Mouse (Mus musculus) liver, embryonic 14.5 days (tissue): ENCODE measurements around the gene Olfr31. TPM values are rescaled to one million over a fixed set of nuclear protein-coding genes. Genes with fewer than 3 reads are reported as not detected.

Experiments
- ATAC-seq: fragments of 200-750 bp; cut with Nextera tagmentation; 2 replicates; pipeline ENCODE4 v1.8.0; 2017; ENCODE audit warnings: moderate number of reproducible peaks, mild to moderate bottlenecking, moderate library complexity; ENCODE audit not compliant: insufficient read depth
- DNase-seq, 3 experiments: peaks; one replicate each; pipeline ENCODE4 v3.0.0-alpha.2; 2012 to 2013; ENCODE audit warnings: low read depth in 3 of 3, low spot score in 3 of 3
- H3K27ac ChIP-seq: fragments of 300-500 bp; sonication (generic); 2 replicates; pipeline ENCODE4 v1.5.1; 2014; ENCODE audit warnings: moderate library complexity, mild to moderate bottlenecking, control low read depth, inconsistent platforms
- H3K27me3 ChIP-seq: fragments of 300-500 bp; sonication (generic); 2 replicates; pipeline ENCODE4 v1.6.1; 2014; ENCODE audit warnings: mild to moderate bottlenecking, low read length, moderate library complexity; ENCODE audit not compliant: control insufficient read depth, insufficient read depth
- H3K36me3 ChIP-seq: fragments of 300-500 bp; sonication (generic); replicated peaks from 2 replicates; pipeline ENCODE4 v1.6.1; 2014; ENCODE audit warnings: low read depth; ENCODE audit not compliant: control insufficient read depth, insufficient read depth
- H3K4me1 ChIP-seq, 2 experiments: fragments of 200-500 bp in 1 of 2; fragments of 300-500 bp in 1 of 2; sonication (generic) in 1 of 2; replicated peaks; 2 replicates each; pipeline ENCODE4 v1.6.1; 2012 to 2014; ENCODE audit warnings: antibody characterized with exemption in 1 of 2, inconsistent platforms in 1 of 2, low read length in 1 of 2; ENCODE audit not compliant: control insufficient read depth in 2 of 2, insufficient read depth in 2 of 2
- H3K4me2 ChIP-seq: fragments of 300-500 bp; sonication (generic); 2 replicates; pipeline ENCODE4 v1.6.1; 2014; ENCODE audit warnings: low read depth, mild to moderate bottlenecking, control low read depth, moderate library complexity
- H3K4me3 ChIP-seq, 2 experiments: fragments of 200-500 bp in 1 of 2; fragments of 300-500 bp in 1 of 2; sonication (generic) in 1 of 2; 2 replicates each; pipeline ENCODE4 v1.5.1; 2012 to 2014; ENCODE audit warnings: low read depth in 2 of 2, low read length in 2 of 2, mild to moderate bottlenecking in 2 of 2, control low read depth in 1 of 2, inconsistent platforms in 1 of 2, moderate library complexity in 1 of 2; ENCODE audit not compliant: insufficient read depth in 1 of 2
- H3K9ac ChIP-seq: fragments of 300-500 bp; sonication (generic); replicated peaks from 2 replicates; pipeline ENCODE4 v1.6.1; 2014; ENCODE audit warnings: mild to moderate bottlenecking, control low read depth, moderate library complexity
- H3K9me3 ChIP-seq: fragments of 300-500 bp; sonication (generic); 2 replicates; pipeline ENCODE4 v1.6.1; 2016; ENCODE audit warnings: low read length, mixed read lengths; ENCODE audit not compliant: control insufficient read depth
- CTCF ChIP-seq: IDR thresholded peaks from 2 replicates; pipeline ENCODE4 v1.5.1; 2016; ENCODE audit warnings: antibody characterized with exemption, low read depth, control low read depth
- EP300 ChIP-seq: IDR thresholded peaks from 2 replicates; pipeline ENCODE4 v1.6.1; 2016; ENCODE audit warnings: antibody characterized with exemption, low read depth
- WGBS: fragments of 180-500 bp; shearing (Covaris S2); extraction: QIAGEN DNeasy Blood & Tissue Kit; methylation state at CpG from one replicate; pipeline ENCODE4 v1.1.7; 2014; ENCODE audit not compliant: insufficient replicate concordance; 5-methylcytosine and 5-hydroxymethylcytosine counted together
- polyA plus RNA-seq, 2 experiments: library from polyadenylated mRNA; depleted of rRNA in 1 of 2; stranded (reverse) in 1 of 2; unstranded in 1 of 2; fragments of >200 nt; fragmentation: Nextera tagmentation in 1 of 2; extraction: Ambion mirVana in 1 of 2; gene quantifications; 2 replicates each; pipeline versions ENCODE4 v1.2.1 to v1.2.3; 2012 to 2014

Olfr31 gene
- polyA plus RNA-seq (2012; rRNA removed) = not detected in 2 replicates
- not detected in 2 replicates for polyA plus RNA-seq (2014; fragmentation: Nextera tagmentation; extraction: Ambion mirVana)

DNA sequence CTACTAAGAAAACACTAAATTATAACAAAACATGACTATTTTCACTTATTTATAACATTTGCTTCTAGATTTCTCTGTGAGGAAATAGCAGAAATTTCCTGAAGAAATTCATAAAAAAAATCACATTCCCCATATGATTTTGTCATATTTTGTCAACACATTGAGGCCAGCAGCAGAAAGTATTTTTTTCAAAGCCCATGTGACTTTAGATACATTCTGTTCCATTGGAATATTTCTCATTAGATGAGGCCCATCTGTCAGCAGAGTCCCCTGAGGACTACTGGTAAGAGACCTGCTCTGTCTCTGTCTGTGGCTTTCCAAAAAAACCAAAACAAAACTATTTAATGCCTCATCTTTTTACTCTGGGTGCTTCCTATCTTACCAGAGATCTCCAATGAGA, at the start of gene Olfr31:
Gene Olfr31, plus strand, starts transcription at position 301 of the 400 bp plus-strand sequence.
- ATAC-seq (no peak), DNase-seq (no peak)
- Histone ChIP-seq H3K4me3 (no peak within 1 kb of the TSS), H3K27me3 (no peaks in the 10 kb centered on the region), H3K4me1 (no peaks in the 10 kb centered on the region), H3K27ac (no peak within 1 kb of the TSS), H3K4me2 (no peak within 1 kb of the TSS), H3K9me3 (no peaks in the 10 kb centered on the region), H3K9ac (no peak within 1 kb of the TSS), H3K36me3 (no peaks in the 10 kb centered on the region)
- TF ChIP-seq EP300 (no peak), CTCF (no peak)

DNA sequence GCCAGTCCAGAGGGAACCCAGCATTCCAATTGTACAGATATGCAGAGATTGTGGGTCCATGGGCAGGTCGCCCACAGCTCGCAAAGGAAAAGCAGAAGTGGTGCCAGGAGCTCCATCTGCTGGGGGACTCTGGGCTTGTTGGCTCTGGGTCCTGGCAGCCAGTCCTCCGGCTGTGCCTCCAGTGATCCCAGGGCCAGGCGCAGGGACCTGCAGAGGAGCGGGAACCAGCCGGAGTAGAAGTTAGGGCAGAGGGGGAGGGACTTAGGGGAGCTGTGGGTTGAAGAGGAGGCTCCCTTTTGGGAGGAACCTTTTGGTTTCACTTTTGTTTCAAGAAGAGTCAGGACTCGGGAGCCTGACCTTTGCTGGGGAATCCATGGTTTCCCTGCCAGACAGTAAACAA, 28.2 kb upstream of the Olfr31 start:
- H3K4me3 ChIP-seq = no peak overlapping the region
- TF ChIP-seq EP300 = no peak
- peak; percentile 10; the same call in 1 of the 2 replicates for TF ChIP-seq CTCF
- no peak overlapping the region for H3K27ac ChIP-seq
- no peak overlapping the region for H3K4me2 ChIP-seq
- DNase-seq (no peak), ATAC-seq (no peak)
- H3K9ac ChIP-seq = no peak overlapping the region
- no peaks in the 10 kb centered on the region for H3K36me3 ChIP-seq
- no peaks in the 10 kb centered on the region for H3K27me3 ChIP-seq
- no peaks in the 10 kb centered on the region for H3K4me1 ChIP-seq
- H3K9me3 ChIP-seq = no peaks in the 10 kb centered on the region
- WGBS = 36% methylated on average over 7 of the region's 7 CpGs

GRCm38 (mm10) chr14:14308938-14309337, 13.7 kb upstream of the Olfr31 start:
- no peak for DNase-seq
- Histone ChIP-seq H3K4me1 (no peaks in the 10 kb centered on the region), H3K27ac (no peak overlapping the region), H3K4me2 (no peak overlapping the region), H3K9me3 (no peaks in the 10 kb centered on the region), H3K9ac (no peak overlapping the region), H3K27me3 (no peaks in the 10 kb centered on the region), H3K36me3 (no peaks in the 10 kb centered on the region), H3K4me3 (no peak overlapping the region)
- no peak for ATAC-seq
- no peak for TF ChIP-seq CTCF
- no peak for TF ChIP-seq EP300
- 41% methylated on average over 16 of the region's 16 CpGs for WGBS

DNA sequence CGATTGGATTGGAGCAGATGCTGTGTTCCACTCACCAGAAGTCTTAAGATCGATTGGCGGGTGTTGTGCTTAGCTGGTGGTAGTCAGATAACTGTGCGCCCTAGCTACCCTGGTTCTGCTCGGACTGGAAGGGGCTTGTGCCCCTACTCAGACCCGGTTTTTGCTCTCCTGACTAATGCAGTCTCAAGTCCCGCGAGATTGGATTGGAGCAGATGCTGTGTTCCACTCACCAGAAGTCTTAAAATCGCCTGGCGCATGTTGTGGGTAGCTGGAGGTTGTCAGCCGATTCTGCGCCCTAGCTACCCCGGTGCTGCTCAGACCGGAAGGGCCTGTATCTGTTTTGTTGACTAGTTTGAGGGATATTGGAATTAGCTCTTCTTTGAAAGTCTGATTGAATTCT, 13.2 kb upstream of the Olfr31 start:
- H3K9me3 ChIP-seq = no peaks in the 10 kb centered on the region
- no peak for DNase-seq
- no peaks in the 10 kb centered on the region for H3K36me3 ChIP-seq
- H3K4me3 ChIP-seq = no peak overlapping the region
- ATAC-seq = no peak
- H3K9ac ChIP-seq = no peak overlapping the region
- TF ChIP-seq CTCF = no peak
- no peak for TF ChIP-seq EP300
- 36% methylated on average over 14 of the region's 14 CpGs for WGBS
- no peaks in the 10 kb centered on the region for H3K4me1 ChIP-seq
- H3K27me3 ChIP-seq = no peaks in the 10 kb centered on the region
- no peak overlapping the region for H3K4me2 ChIP-seq
- no peak overlapping the region for H3K27ac ChIP-seq

DNA sequence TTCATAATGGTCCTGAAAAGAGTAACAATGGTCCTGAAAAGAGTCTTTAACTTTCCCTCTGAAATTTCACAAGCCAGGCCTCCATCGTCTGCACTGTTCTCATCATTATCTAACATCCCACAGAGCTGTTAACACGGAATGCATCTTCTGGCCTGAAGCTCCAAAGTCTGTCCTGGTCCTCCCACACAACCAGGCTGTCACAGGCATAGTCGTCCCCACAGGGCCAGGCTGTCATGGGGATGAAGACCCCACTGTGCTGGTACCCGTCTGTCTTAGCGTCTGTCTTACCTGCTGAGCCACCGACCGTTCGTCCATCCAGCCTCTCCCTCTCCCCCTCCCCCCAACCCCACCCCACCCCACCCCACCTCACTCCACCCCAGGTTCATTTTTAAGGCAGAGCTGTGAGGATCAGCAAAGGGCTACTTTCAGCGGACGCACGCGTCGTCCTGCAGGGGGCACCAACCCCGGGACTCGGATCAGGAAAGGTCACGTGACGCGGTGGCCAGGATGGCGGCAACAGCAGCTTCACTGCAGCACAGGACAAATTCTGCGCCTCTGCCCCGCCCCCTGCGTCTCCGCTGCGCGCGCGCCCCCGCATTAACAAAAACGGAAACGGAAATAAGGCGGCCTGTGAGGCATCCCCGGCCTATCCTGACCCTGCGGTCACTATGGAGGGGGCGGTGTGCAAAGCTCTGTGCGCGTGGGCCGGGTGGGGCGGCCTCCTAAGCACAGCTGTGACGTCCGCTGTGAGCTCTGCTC, 22.7 kb downstream of the Olfr31 start:
- DNase-seq = peak; percentile 62 to 68 (median 65)
- Histone ChIP-seq H3K36me3 (no peaks in the 10 kb centered on the region), H3K9me3 (peaks cover 14% of the 10 kb centered on the region), H3K27me3 (no peaks in the 10 kb centered on the region), H3K4me2 (peak overlapping the region; percentile 73), H3K4me3 (peak overlapping the region; percentile 61 to 68), H3K27ac (no peak overlapping the region), H3K4me1 (0 out of 4 replicates have a peak, but pooled peaks cover 0 to 1% of the 10 kb centered on the region in 2 experiments), H3K9ac (no peak overlapping the region)
- ATAC-seq = peak; percentile 80
- 4% methylated on average over 40 of the region's 40 CpGs for WGBS
- TF ChIP-seq CTCF (peak; percentile 71), EP300 (no peak)
